Mouse (Mus musculus) layer of hippocampus, adult 2 months (tissue): Measurements from ENCODE around the gene Fuk. TPM values are rescaled to one million over a fixed set of nuclear protein-coding genes. Genes with fewer than 3 reads are reported as not detected.
"Not testable (repeated sequence)": the region's sequence is repeated elsewhere in the genome, so short reads cannot be mapped to it uniquely, and the experiment has no call there.

Experiments used
- DNase-seq, 2 experiments: peaks; one replicate each; pipeline ENCODE4 v3.0.0; 2022; ENCODE audit warnings: low spot score in 2 of 2
- H3K27ac ChIP-seq: fragments of 200-600 bp; 2 replicates; pipeline ENCODE4 v1.8.1; 2022
- H3K4me3 ChIP-seq: fragments of 200-600 bp; 2 replicates; pipeline ENCODE4 v1.8.1; 2022; ENCODE audit warnings: mild to moderate bottlenecking
- CTCF ChIP-seq: fragments of 200-600 bp; conservative IDR thresholded peaks from 2 replicates; pipeline ENCODE4 v1.8.1; 2022; ENCODE audit warnings: antibody characterized with exemption, mild to moderate bottlenecking, moderate library complexity
- total RNA-seq, 2 experiments: library from RNA; stranded (reverse); gene quantifications; 2 replicates each; pipeline ENCODE4 v1.2.3; 2021

Fuk gene
- total RNA-seq, 2 experiments from 2014 or later, result 23.5 to 29.0 TPM

GRCm38 (mm10) chr8:110909850-110910249 is 7.6 kb upstream of the Fuk start:
- peak; percentile 57 for TF ChIP-seq CTCF
- DNase-seq, H3K4me3 ChIP-seq, H3K27ac ChIP-seq: not testable (repeated sequence)

- Histone ChIP-seq H3K27ac (no peak overlapping the region), H3K4me3 (no peak overlapping the region)
- no peak for DNase-seq
- no peak for TF ChIP-seq CTCF
Observed at GRCm38 (mm10) chr8:110906682-110907081, 4.4 kb upstream of the Fuk start.

GRCm38 (mm10) chr8:110905404-110905803 is 3.1 kb upstream of the Fuk start:
- Histone ChIP-seq H3K4me3 (no peak overlapping the region), H3K27ac (peak overlapping the region; percentile 82)
- peak in 1 of 2 experiments; percentile 24 for DNase-seq
- no peak for TF ChIP-seq CTCF

GRCm38 (mm10) chr8:110902579-110902965 is 284 bp upstream of the Fuk start:
- Histone ChIP-seq H3K27ac (0 out of 2 replicates have a peak overlapping the region, but pooled peaks have one; percentile 89), H3K4me3 (peak overlapping the region; percentile 74)
- no peak for DNase-seq
- TF ChIP-seq CTCF, result no peak

- H3K4me3 ChIP-seq, result no peak overlapping the region
- no peak for TF ChIP-seq CTCF
- DNase-seq, result no peak
- no peak overlapping the region for H3K27ac ChIP-seq
Observed at GRCm38 (mm10) chr8:110901056-110901455, 1.2 kb downstream of the Fuk start.

GRCm38 (mm10) chr8:110897495-110897894 is 4.8 kb downstream of the Fuk start:
- DNase-seq, result no peak
- Histone ChIP-seq H3K27ac (no peak overlapping the region), H3K4me3 (no peak overlapping the region)
- 0 out of 2 replicates have a peak, but pooled peaks have one; percentile 10 for TF ChIP-seq CTCF

GRCm38 (mm10) chr8:110895812-110896211 is 6.5 kb downstream of the Fuk start:
- H3K27ac ChIP-seq, result no peak overlapping the region
- no peak for TF ChIP-seq CTCF
- H3K4me3 ChIP-seq, result no peak overlapping the region
- no peak for DNase-seq

GRCm38 (mm10) chr8:110895254-110895653 is 7.0 kb downstream of the Fuk start:
- TF ChIP-seq CTCF, result no peak
- DNase-seq, result no peak
- no peak overlapping the region for H3K4me3 ChIP-seq
- H3K27ac ChIP-seq, result no peak overlapping the region

GRCm38 (mm10) chr8:110894851-110895250 is 7.4 kb downstream of the Fuk start:
- Histone ChIP-seq H3K27ac (no peak overlapping the region), H3K4me3 (no peak overlapping the region)
- TF ChIP-seq CTCF, result no peak
- DNase-seq, result no peak

GRCm38 (mm10) chr8:110892913-110893312 is 9.4 kb downstream of the Fuk start:
- DNase-seq, result no peak
- H3K4me3 ChIP-seq, result no peak overlapping the region
- TF ChIP-seq CTCF, result no peak
- no peak overlapping the region for H3K27ac ChIP-seq

- TF ChIP-seq CTCF, result 0 out of 2 replicates have a peak, but pooled peaks have one; percentile 11
- H3K27ac ChIP-seq, result no peak overlapping the region
- no peak for DNase-seq
- no peak overlapping the region for H3K4me3 ChIP-seq
Observed at GRCm38 (mm10) chr8:110892040-110892439, 10.2 kb downstream of the Fuk start.

GRCm38 (mm10) chr8:110889904-110890470 is 12.3 kb downstream of the Fuk start:
- no peak for TF ChIP-seq CTCF
- H3K27ac ChIP-seq, result peak overlapping the region; percentile 89
- no peak overlapping the region for H3K4me3 ChIP-seq
- no peak for DNase-seq

- H3K4me3 ChIP-seq, result no peak overlapping the region
- peak overlapping the region; percentile 89 for H3K27ac ChIP-seq
- DNase-seq, result no peak
- 0 out of 2 replicates have a peak, but pooled peaks have one; percentile 7 for TF ChIP-seq CTCF
Observed at GRCm38 (mm10) chr8:110888860-110889259, 13.4 kb downstream of the Fuk start.

GRCm38 (mm10) chr8:110888441-110888840 is 13.8 kb downstream of the Fuk start:
- no peak for TF ChIP-seq CTCF
- peak in 1 of 2 experiments; percentile 50 for DNase-seq
- H3K27ac ChIP-seq, result peak overlapping the region; percentile 89
- no peak overlapping the region for H3K4me3 ChIP-seq

GRCm38 (mm10) chr8:110887551-110887950 is 14.7 kb downstream of the Fuk start:
- TF ChIP-seq CTCF, result no peak
- no peak for DNase-seq
- H3K4me3 ChIP-seq, result no peak overlapping the region
- H3K27ac ChIP-seq, result peak overlapping the region; percentile 89
